Mouse (Mus musculus) bone marrow, adult 2 months (tissue): ENCODE measurements around the gene Acss3.

Source experiments
- CTCF ChIP-seq: fragments of 200-500 bp; IDR thresholded peaks from 2 replicates; pipeline ENCODE4 v1.5.1; 2011; ENCODE audit warnings: low read length, control low read depth; ENCODE audit not compliant: control insufficient read depth, insufficient read depth
- POLR2A ChIP-seq: fragments of 200-500 bp; IDR thresholded peaks from 2 replicates; pipeline ENCODE4 v1.6.1; 2011; ENCODE audit warnings: low read depth, mild to moderate bottlenecking, control low read depth, low read length, borderline replicate concordance; ENCODE audit not compliant: control insufficient read depth

DNA sequence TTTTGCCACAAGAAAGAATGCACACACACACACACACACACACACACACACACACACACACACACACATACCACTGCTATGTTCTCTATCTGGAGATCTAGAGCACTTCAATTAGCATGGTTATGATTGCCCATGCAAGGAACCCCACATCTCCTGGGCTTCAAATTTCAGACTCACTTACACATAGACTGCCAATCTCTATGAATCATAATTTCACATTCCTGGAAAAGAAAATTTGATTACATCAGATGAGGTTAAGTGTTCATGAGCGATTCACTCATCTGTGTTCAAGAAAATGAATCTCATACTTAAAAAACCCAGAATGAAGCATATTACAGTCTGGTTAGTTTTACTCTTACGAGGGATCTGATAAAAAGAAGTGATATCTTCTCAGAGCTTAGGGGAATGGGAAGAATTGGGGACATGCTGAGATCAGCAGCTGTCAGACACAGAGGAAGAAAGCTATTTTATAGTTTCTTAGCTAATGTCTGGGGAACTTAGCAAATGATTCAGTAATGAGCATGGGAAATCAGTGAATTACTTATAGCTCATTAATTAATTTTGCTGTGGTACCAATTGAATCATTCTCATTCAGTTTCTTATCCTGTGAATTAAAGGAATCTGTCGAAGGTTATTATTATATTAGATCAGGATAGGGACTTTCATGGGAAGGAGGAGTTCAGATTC is 48.7 kb upstream of the Acss3 start:
- TF ChIP-seq CTCF (no peak), POLR2A (no peak)
